Mouse (Mus musculus) cerebellum, adult 11-12 months (tissue): ENCODE data around the gene Prdx3.
"Not testable (repeated sequence)": the region's sequence is repeated elsewhere in the genome, so short reads cannot be mapped to it uniquely, and the experiment has no call there.

Experiments used
- DNase-seq: peaks from one replicate; pipeline ENCODE4 v3.0.0; 2022

The Prdx3 gene

GRCm38 (mm10) chr19:60874064-60874694 lies at the start of gene Prdx3:
Gene Prdx3 (minus strand): TSS chr19:60874556.
- DNase-seq, result peak; percentile 96

DNA sequence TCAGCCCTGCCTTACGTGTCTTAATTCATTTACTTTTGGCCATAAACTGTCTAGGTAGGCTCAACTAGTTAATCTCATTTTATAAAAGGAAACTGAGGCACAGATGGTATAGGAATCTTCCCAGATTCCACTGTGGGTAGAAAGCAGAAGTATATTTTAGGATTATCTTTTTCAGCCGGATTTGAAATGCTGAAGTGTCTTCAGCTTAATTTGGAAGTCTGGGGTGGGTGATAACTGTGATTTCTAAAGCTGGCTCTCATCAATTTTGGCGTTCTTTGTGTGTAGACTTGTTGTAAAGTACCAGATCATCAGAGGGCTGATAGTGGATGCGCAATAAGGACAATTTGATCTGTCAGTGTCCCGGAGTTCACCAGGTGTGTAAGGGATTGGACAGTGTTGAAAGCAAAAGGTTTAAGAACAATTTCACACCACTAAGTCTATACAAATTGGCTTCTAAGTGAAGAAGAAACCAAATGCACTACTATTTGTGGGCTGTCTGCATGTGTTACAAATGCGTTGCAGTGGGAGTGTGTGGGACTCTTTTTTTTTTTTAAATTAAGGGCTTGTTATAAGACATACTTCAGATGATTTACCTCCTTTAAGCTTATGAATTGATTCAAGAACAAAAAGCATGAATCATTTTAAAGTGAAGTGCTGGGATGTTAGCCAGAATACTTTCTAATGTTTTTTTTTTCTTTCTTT lies 42.7 kb upstream of the Prdx3 start:
- no peak for DNase-seq

DNA sequence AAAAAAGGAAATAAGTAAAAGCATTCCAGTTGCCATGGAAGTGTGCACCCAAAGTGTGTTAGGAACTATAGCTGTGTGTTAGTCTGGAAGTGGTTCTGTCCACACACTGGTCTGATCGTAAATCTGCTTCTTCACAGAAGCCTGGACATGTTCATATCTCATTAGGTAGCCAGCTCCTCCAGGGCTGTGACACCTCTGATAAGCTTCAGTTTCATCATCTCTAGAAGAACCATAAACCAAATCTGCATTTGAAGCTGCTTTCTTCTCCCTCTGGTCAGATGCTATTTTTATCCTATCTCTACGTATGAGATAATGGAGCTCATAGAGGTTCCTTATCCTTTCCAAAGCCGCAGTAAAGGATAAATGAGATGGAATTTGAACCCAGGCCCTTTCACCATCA lies 41.5 kb upstream of the Prdx3 start:
- no peak for DNase-seq

DNA sequence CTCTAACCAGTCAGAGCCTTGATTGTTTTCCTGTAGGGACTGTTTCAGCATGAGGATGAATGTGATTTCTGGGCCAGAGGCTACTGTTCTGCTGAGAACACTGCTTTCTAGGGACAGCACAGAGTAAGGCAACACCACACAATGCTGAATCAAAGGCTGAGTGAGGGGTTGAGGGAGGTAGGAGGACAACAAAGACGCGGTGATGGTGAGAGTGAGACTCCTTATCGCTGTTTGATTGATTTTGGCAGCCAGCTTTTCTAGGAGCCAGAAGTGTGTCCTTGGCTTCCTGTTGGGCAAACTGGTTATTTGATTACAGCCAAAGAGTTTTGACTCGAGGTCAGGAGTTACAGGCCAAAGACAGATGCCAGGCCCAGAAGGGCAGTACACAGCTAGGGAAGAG lies 40.9 kb upstream of the Prdx3 start:
- no peak for DNase-seq

- DNase-seq, result no peak
These were observed 37.3 kb upstream of the Prdx3 start for GRCm38 (mm10) chr19:60911653-60912052.

GRCm38 (mm10) chr19:60910304-60910703 lies 35.9 kb upstream of the Prdx3 start:
- DNase-seq, result no peak

- DNase-seq, result no peak
These were observed 31.1 kb upstream of the Prdx3 start for GRCm38 (mm10) chr19:60905477-60905876.

DNA sequence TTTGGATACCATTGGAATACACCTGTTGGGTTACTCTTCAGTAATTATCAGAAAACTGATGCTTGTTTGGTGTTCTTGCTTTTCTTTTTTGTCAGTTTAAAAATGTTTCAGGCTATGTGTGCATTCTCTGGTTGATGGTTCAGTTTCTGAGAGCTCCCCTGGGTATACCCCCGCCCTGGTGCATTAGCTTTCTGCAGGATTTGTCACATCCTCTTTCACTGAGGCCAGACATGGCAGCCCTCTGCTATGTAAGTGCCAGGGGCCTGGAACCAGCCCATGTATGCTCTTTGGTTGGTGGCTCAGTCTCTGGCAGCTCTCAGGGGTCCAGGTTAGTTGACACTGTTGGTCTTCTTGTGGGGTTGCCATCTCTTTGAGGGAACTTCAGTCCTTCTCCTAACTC lies 29.6 kb upstream of the Prdx3 start:
- DNase-seq, result no peak

DNA sequence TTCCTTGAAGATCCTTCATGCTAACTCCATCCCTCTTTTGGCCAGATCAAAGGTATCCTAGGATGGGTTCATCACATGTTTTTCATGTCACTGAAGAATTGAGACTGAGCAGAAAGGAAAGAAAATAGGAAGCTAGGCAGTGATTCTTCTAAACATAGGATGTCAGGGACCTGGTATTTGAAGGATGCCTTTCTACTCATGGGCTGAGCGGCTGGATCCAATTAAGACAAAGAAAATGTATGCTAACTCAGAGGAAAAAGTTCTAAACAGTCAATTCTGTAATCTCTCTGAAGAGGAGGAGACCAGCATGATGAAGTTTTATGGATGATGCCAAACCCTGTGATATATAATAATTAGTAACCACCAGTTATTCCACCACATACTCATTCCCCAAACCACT lies 28.8 kb upstream of the Prdx3 start:
- DNase-seq, result no peak

DNA sequence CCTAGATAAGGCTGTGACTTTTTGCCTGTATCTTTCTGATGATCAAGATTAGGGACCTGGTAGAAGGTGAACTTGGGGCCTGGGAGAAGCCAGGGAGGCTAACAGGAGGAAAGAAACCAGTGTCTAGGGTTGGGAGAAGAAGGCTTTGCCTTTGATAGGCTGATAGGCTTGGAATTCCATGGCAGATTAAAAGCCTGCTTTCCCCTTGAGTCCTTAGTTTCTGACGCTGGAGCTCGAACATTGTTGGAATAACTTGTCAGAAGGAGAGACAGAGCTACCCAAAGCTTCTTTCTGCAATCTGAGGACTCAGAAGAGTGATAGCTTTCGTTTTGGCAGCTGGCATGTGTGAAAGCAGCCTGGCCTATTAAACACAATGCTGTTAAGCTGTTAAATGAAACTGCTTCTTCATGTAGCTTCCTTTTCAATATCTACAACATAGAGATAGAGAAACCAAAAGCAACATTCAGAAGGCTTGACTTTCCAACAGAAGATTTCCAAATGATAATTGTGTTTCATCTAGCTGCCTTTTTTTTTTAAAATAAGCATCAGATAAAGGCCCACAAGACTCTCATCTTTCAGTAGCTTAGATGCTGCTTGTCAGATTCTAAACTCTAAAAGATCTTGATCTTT lies 21.0 kb upstream of the Prdx3 start:
- DNase-seq, result no peak

GRCm38 (mm10) chr19:60891934-60892547 lies 17.7 kb upstream of the Prdx3 start:
- DNase-seq, result peak; percentile 60

GRCm38 (mm10) chr19:60891123-60891470 lies 16.7 kb upstream of the Prdx3 start:
- no peak for DNase-seq

GRCm38 (mm10) chr19:60890391-60891122 lies 16.2 kb upstream of the Prdx3 start:
- DNase-seq, result no peak

- peak; percentile 96 for DNase-seq
These were observed 15.5 kb upstream of the Prdx3 start, which contains the start of gene Grk5 for GRCm38 (mm10) chr19:60889714-60890315. Gene Grk5 (plus strand): TSS chr19:60889749.

DNA sequence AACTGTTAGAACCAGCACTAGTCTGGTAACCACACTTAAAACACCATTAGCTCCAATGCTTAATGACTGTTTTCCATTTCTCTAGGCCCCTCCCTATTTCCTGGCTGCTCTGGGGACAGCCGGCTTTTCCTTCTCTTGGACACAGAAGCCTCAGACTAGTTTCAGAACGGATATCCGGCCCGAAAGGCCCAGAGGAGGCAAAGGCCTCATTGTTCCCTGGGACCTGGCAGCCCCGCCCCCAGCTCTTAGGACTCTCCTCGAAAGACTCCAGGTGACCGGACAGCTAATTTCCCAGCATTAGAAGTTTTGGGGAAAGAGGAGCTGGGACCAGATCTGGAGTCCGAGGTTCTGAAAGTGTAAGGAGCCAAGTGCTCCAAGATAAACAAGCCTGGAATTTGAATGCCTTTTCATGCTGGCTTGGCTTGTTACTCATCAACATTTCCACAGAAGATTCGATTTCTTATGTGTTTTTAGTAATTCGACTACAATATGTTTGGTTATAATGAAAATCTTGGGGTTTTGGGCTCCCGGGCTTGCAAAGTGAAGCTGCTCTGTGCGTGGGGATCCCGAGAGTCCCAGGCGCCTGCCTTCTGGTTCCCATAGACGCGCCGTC lies 14.9 kb upstream of the Prdx3 start:
- peak; percentile 65 for DNase-seq

- DNase-seq, result no peak
These were observed 13.3 kb upstream of the Prdx3 start for GRCm38 (mm10) chr19:60887637-60888036.

GRCm38 (mm10) chr19:60883129-60883528 lies 8.8 kb upstream of the Prdx3 start:
- no peak for DNase-seq

DNA sequence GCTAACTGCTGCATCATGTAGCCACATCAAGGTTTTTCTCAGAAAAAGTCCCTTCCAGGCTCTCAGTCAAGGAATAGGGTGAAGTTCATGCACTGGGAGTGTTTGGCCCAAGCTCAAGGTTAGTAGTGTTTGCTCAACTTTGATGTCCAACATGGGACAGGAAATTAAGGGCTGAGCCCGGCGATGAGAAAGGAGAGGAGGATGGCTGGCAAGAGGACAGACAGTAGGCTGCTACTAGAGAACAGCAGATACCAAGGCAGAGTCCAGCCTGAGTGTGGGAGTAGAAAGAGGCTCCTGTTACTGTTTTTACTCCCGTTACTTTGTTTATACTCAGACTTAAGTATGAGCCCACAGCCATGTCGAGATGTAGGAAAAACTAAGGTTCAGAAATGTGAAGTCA lies 855 bp downstream of the Prdx3 start:
- no peak for DNase-seq

GRCm38 (mm10) chr19:60872272-60872671 lies 2.1 kb downstream of the Prdx3 start:
- no peak for DNase-seq

GRCm38 (mm10) chr19:60871366-60871765 lies 3.0 kb downstream of the Prdx3 start:
- no peak for DNase-seq

- no peak for DNase-seq
These were observed 3.9 kb downstream of the Prdx3 start for GRCm38 (mm10) chr19:60870489-60870888.

DNA sequence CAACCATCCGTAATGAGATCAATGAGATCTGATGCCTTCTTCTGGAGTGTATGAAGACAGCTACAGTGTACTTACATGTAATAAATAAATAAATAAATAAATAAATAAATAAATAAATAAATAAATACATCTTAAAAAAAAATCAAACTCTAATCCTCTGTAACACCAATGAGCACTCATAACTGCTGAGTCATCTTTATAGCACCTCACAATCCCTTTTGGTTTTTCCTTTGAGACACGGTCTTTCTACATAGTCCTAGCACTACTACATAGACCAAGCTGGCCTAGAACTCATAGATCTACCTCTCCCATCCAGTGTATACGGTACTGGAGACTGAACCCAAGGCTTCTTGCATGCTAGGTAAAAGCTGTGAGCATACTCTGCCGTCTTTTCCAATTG lies 8.2 kb downstream of the Prdx3 start:
- DNase-seq, result not testable (repeated sequence)
